Mouse (Mus musculus) hindbrain, embryonic 12.5 days (tissue): ENCODE data around the gene Washc4. TPM values are rescaled to one million over a fixed set of nuclear protein-coding genes. Genes with fewer than 3 reads are reported as not detected.

Experiments used
- ATAC-seq: fragments of 200-750 bp; cut with Nextera tagmentation; 2 replicates; pipeline ENCODE4 v1.8.0; 2017; ENCODE audit warnings: moderate TSS enrichment; ENCODE audit not compliant: low FRiP score
- H3K27ac ChIP-seq: fragments of 300-500 bp; sonication (generic); 2 replicates; pipeline ENCODE4 v1.5.1; 2016; ENCODE audit warnings: mild to moderate bottlenecking
- H3K27me3 ChIP-seq: fragments of 300-500 bp; sonication (generic); 2 replicates; pipeline ENCODE4 v1.6.1; 2016; ENCODE audit warnings: mild to moderate bottlenecking
- H3K36me3 ChIP-seq: fragments of 300-500 bp; sonication (generic); 2 replicates; pipeline ENCODE4 v1.6.1; 2016; ENCODE audit warnings: mild to moderate bottlenecking
- H3K4me1 ChIP-seq: fragments of 300-500 bp; sonication (generic); 2 replicates; pipeline ENCODE4 v1.6.1; 2016
- H3K4me2 ChIP-seq: fragments of 300-500 bp; sonication (generic); replicated peaks from 2 replicates; pipeline ENCODE4 v1.6.1; 2016; ENCODE audit warnings: mild to moderate bottlenecking
- H3K4me3 ChIP-seq: fragments of 300-500 bp; sonication (generic); 2 replicates; pipeline ENCODE4 v1.5.1; 2016; ENCODE audit warnings: mild to moderate bottlenecking
- H3K9ac ChIP-seq: fragments of 300-500 bp; sonication (generic); 2 replicates; pipeline ENCODE4 v1.6.1; 2016; ENCODE audit warnings: mild to moderate bottlenecking, moderate library complexity
- H3K9me3 ChIP-seq: fragments of 300-500 bp; sonication (generic); replicated peaks from 2 replicates; pipeline ENCODE4 v1.6.1; 2016; ENCODE audit warnings: mild to moderate bottlenecking
- WGBS: fragments of 180-500 bp; shearing (Covaris S2); methylation state at CpG from one replicate; pipeline ENCODE4 v1.1.7; 2016; 5-methylcytosine and 5-hydroxymethylcytosine counted together
- polyA plus RNA-seq: library from polyadenylated mRNA; unstranded; fragments of >200 nt; fragmentation: Nextera tagmentation; extraction: Ambion mirVana; gene quantifications from 2 replicates; pipeline ENCODE4 v1.2.1, GENCODE M21; 2016

Gene Washc4
- polyA plus RNA-seq, 1 experiment from 2014 or later = 38.5 TPM

GRCm38 (mm10) chr10:83539311-83539980 lies 4.1 kb upstream of the Washc4 start:
- Histone ChIP-seq H3K36me3 (no peaks in the 10 kb centered on the region), H3K9ac (no peak overlapping the region), H3K27ac (no peak overlapping the region), H3K4me1 (peaks cover under 1% of the 10 kb centered on the region; the same call in 1 of the 2 replicates), H3K27me3 (peaks cover 5% of the 10 kb centered on the region; the same call in 1 of the 2 replicates), H3K4me3 (no peak overlapping the region), H3K9me3 (no peaks in the 10 kb centered on the region), H3K4me2 (no peak overlapping the region)
- WGBS = 67% methylated on average over 6 of the region's 6 CpGs
- ATAC-seq = no peak

- Histone ChIP-seq H3K27ac (no peak overlapping the region), H3K4me2 (no peak overlapping the region), H3K27me3 (peaks cover 5% of the 10 kb centered on the region; the same call in 1 of the 2 replicates), H3K9me3 (no peaks in the 10 kb centered on the region), H3K4me3 (no peak overlapping the region), H3K36me3 (no peaks in the 10 kb centered on the region), H3K4me1 (peaks cover 6% of the 10 kb centered on the region), H3K9ac (no peak overlapping the region)
- WGBS = 57% methylated on average over 3 of the region's 3 CpGs
- no peak for ATAC-seq
These were observed 3.5 kb upstream of the Washc4 start for GRCm38 (mm10) chr10:83540092-83540491.

- Histone ChIP-seq H3K9ac (no peak overlapping the region), H3K27ac (no peak overlapping the region), H3K36me3 (no peaks in the 10 kb centered on the region), H3K27me3 (peaks cover 1% of the 10 kb centered on the region; the same call in 1 of the 2 replicates), H3K4me3 (no peak overlapping the region), H3K4me2 (no peak overlapping the region), H3K4me1 (peaks cover 15% of the 10 kb centered on the region), H3K9me3 (no peaks in the 10 kb centered on the region)
- 81% methylated on average over 7 of the region's 7 CpGs for WGBS
- ATAC-seq = no peak
These were observed 1.3 kb upstream of the Washc4 start for GRCm38 (mm10) chr10:83542241-83542640.

- Histone ChIP-seq H3K9me3 (no peaks in the 10 kb centered on the region), H3K27me3 (no peaks in the 10 kb centered on the region; the same call in 1 of the 2 replicates), H3K4me2 (peak overlapping the region; percentile 59), H3K4me3 (peak overlapping the region; percentile 94), H3K36me3 (peaks cover 9% of the 10 kb centered on the region), H3K9ac (peak overlapping the region; percentile 89), H3K4me1 (peaks cover 15% of the 10 kb centered on the region), H3K27ac (peak overlapping the region; percentile 91)
- WGBS = 0% methylated on average over 28 of the region's 41 CpGs
- peak; percentile 93 for ATAC-seq
These were observed 539 bp downstream of the Washc4 start for GRCm38 (mm10) chr10:83544103-83544479.

- 83% methylated on average over 3 of the region's 3 CpGs for WGBS
- no peaks in the 10 kb centered on the region for H3K9me3 ChIP-seq
- no peak for ATAC-seq
- H3K27me3 ChIP-seq = no peaks in the 10 kb centered on the region; the same call in 1 of the 2 replicates
- no peak overlapping the region for H3K27ac ChIP-seq
- peak overlapping the region; percentile 59 for H3K4me2 ChIP-seq
- H3K9ac ChIP-seq = no peak overlapping the region
- no peak overlapping the region for H3K4me3 ChIP-seq
- H3K4me1 ChIP-seq = peaks cover 15% of the 10 kb centered on the region
- H3K36me3 ChIP-seq = peaks cover 18% of the 10 kb centered on the region
These were observed 1.8 kb downstream of the Washc4 start for GRCm38 (mm10) chr10:83545341-83545740.

GRCm38 (mm10) chr10:83563005-83563404 lies 19.5 kb downstream of the Washc4 start:
- no peak for ATAC-seq

GRCm38 (mm10) chr10:83565449-83566441 lies 22.2 kb downstream of the Washc4 start:
- no peak overlapping the region for H3K4me3 ChIP-seq
- ATAC-seq = no peak
- H3K9ac ChIP-seq = no peak overlapping the region
- no peaks in the 10 kb centered on the region for H3K9me3 ChIP-seq
- H3K4me1 ChIP-seq = no peaks in the 10 kb centered on the region
- no peak overlapping the region for H3K4me2 ChIP-seq
- no peak overlapping the region for H3K27ac ChIP-seq
- WGBS = 91% methylated on average over 7 of the region's 7 CpGs
- H3K27me3 ChIP-seq = no peaks in the 10 kb centered on the region
- peaks cover 68% of the 10 kb centered on the region for H3K36me3 ChIP-seq

More at GRCm38 (mm10) chr10:83563005-83563404, 19.5 kb downstream of the Washc4 start:
- Histone ChIP-seq H3K4me1 (no peaks in the 10 kb centered on the region), H3K27ac (no peak overlapping the region), H3K9ac (no peak overlapping the region), H3K4me3 (no peak overlapping the region), H3K9me3 (no peaks in the 10 kb centered on the region), H3K4me2 (no peak overlapping the region), H3K27me3 (no peaks in the 10 kb centered on the region), H3K36me3 (peaks cover 68% of the 10 kb centered on the region)

- Histone ChIP-seq H3K4me2 (no peak overlapping the region), H3K36me3 (peaks cover 79% of the 10 kb centered on the region), H3K9me3 (no peaks in the 10 kb centered on the region), H3K9ac (no peak overlapping the region), H3K4me1 (no peaks in the 10 kb centered on the region), H3K27me3 (no peaks in the 10 kb centered on the region), H3K4me3 (no peak overlapping the region), H3K27ac (no peak overlapping the region)
- no peak for ATAC-seq
- 86% methylated on average over 6 of the region's 6 CpGs for WGBS
These were observed 47.2 kb downstream of the Washc4 start for GRCm38 (mm10) chr10:83590801-83591200.

GRCm38 (mm10) chr10:83592616-83593015 lies 49.1 kb downstream of the Washc4 start:
- H3K9me3 ChIP-seq = no peaks in the 10 kb centered on the region
- no peaks in the 10 kb centered on the region for H3K27me3 ChIP-seq
- H3K4me3 ChIP-seq = no peak overlapping the region
- no peak overlapping the region for H3K9ac ChIP-seq
- H3K36me3 ChIP-seq = peaks cover 71% of the 10 kb centered on the region
- ATAC-seq = no peak
- 91% methylated on average over 7 of the region's 7 CpGs for WGBS
- H3K27ac ChIP-seq = no peak overlapping the region
- H3K4me2 ChIP-seq = no peak overlapping the region
- H3K4me1 ChIP-seq = no peaks in the 10 kb centered on the region

- no peak overlapping the region for H3K4me3 ChIP-seq
- H3K4me1 ChIP-seq = no peaks in the 10 kb centered on the region
- no peaks in the 10 kb centered on the region for H3K9me3 ChIP-seq
- no peak for ATAC-seq
- H3K27me3 ChIP-seq = no peaks in the 10 kb centered on the region
- H3K9ac ChIP-seq = no peak overlapping the region
- H3K4me2 ChIP-seq = no peak overlapping the region
- peaks cover 63% of the 10 kb centered on the region for H3K36me3 ChIP-seq
- H3K27ac ChIP-seq = no peak overlapping the region
- WGBS = 93% methylated on average over 5 of the region's 5 CpGs
These were observed 51.0 kb downstream of the Washc4 start for GRCm38 (mm10) chr10:83594526-83594925.

GRCm38 (mm10) chr10:83600650-83601049 lies 57.1 kb downstream of the Washc4 start:
- no peak overlapping the region for H3K4me2 ChIP-seq
- no peaks in the 10 kb centered on the region for H3K27me3 ChIP-seq
- H3K27ac ChIP-seq = no peak overlapping the region
- H3K9me3 ChIP-seq = no peaks in the 10 kb centered on the region
- 90% methylated on average over 11 of the region's 11 CpGs for WGBS
- ATAC-seq = no peak
- peaks cover 53% of the 10 kb centered on the region for H3K36me3 ChIP-seq
- H3K4me1 ChIP-seq = peaks cover 7% of the 10 kb centered on the region
- H3K4me3 ChIP-seq = no peak overlapping the region
- no peak overlapping the region for H3K9ac ChIP-seq

GRCm38 (mm10) chr10:83603956-83604564 lies 60.5 kb downstream of the Washc4 start:
- WGBS = 93% methylated on average over 10 of the region's 10 CpGs
- ATAC-seq = no peak
- Histone ChIP-seq H3K27me3 (no peaks in the 10 kb centered on the region), H3K4me2 (no peak overlapping the region), H3K27ac (no peak overlapping the region), H3K4me3 (no peak overlapping the region), H3K9ac (no peak overlapping the region), H3K9me3 (no peaks in the 10 kb centered on the region), H3K36me3 (peaks cover 50% of the 10 kb centered on the region), H3K4me1 (peaks cover 11% of the 10 kb centered on the region)
